Mouse (Mus musculus) layer of hippocampus, adult 8-10 months (tissue): ENCODE measurements at regions not wholly inside any gene's neighbourhood (a gene's known extent, or its start where the extent isn't known, plus 50 kb on each side); places are given as distances from the start of the nearest gene placed in this dataset.
A peak's percentile ranks its signal among the peaks of the same experiment; 100 is the strongest.

Experiments used
- DNase-seq, 2 experiments: peaks; one replicate each; pipeline ENCODE4 v3.0.0; 2022; ENCODE audit warnings: low spot score in 2 of 2

DNA sequence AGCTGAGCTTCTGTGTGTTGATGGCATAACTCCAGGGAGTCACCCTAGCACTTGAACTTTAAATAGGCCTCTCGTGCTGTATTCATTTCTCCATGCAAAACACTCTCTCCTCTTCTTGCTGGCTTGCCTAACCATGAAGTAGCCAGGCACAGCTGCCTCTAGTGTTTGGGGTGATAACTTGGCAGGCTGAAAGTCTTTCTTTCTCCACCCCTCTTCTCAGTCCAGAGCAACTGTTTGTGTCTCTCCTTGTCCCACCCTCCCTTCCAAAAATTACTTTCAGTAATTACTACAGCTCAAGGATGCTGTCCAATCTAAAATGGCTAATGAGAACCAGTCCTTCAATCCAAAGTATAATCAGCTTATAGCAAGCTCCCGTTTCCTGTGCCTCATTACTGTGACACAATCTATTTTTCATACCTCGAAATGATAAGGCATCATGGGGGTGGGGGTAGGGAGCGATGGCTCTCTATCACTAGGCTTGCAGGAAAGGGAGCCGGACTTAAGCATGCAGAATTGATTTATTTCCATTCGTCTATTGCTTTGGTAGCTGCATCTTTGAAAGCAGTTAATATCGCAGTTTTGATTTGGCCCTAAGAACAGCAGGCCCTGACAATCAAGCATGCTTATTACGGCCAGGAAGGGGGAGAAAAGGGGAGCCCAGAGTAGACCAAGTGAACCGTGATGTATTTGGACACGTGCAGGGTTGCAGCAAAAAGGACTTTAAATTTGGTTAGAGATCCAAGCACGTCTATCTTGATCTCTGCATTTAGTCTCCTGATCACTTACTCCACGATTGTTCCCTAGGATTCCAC, 943.8 kb downstream of the Slc4a3 start:
- no peak for DNase-seq

- no peak for DNase-seq
Measured at GRCm38 (mm10) chr1:76490719-76491118, 944.7 kb downstream of the Slc4a3 start.

DNA sequence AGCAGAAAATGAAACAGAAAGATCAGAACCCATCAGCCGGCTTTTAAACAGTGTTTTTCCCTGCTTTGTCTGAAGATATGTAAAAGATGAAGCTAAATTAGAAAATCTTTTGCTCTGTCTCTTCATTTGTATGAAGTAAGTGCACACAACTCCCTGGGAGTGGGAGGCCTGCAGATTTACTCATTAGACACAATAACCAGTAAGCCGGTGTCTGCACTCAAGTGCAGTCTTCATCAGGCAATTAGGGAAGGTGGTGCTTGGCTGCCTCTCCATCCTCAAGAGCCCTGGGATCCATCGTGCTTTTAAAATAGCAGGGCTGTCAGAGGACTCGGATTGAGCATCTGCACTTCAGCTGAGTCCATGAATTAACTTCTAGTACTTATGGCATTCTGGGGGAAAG, 945.1 kb downstream of the Slc4a3 start:
- DNase-seq, result peak in 1 of 2 experiments; percentile 45

DNA sequence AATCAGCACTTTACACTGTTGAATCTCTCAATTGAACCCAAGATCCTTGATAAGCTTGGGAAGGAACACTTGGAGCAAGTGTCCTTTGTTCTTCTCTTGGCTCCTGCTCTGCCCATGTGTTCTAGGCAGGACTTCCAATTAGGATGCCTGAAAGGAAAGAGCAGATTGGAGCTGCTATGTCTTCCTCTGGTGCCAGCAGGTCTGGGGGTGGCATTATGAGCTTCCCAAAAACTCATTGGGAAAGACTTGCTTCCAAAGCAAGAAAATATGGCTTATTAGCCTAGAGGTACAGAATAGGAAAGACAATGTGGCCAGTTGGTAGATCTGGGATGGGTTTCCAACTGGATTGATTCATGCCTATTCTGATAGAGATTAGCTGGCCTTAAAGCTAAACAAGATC, 959.1 kb downstream of the Slc4a3 start:
- DNase-seq, result peak; percentile 66 to 71

DNA sequence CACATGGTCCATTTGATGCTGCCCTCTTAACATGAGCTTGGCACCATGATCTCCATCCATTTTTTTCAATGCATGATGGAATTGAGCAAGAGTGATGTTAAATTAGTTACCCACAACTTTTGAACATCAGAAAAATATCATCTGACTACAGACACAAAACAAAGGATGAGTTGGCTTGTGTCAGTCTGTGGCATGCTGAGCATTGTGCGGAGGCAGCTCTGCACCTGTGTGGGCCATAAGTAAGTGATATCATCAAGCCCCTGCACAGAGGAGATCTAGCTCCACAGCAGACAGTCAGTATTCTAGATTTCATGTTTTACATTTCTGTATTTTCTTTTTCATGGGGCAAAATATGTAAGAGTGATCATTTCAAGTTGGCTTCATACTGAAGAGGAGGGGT, 962.8 kb downstream of the Slc4a3 start:
- DNase-seq, result peak in 1 of 2 experiments; percentile 36

DNA sequence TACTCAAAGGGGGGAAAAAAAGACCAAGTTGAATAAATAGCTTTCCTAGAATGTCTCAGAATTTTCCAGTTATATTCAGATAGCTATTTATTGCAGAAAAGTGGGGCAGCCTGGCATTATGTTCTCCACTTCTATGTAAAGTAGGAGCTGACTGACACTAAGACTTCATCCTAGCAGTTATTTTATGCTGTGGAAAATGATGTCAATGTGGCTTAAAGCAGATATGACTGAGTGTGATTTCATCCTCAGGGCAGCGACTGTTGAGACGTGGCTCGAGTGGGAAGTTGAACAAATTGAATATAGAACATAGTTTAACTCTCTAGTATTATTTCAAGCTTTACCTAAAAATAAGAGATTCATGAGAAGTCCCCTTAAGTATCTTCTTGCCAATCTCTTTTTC, 963.4 kb downstream of the Slc4a3 start:
- no peak for DNase-seq

DNA sequence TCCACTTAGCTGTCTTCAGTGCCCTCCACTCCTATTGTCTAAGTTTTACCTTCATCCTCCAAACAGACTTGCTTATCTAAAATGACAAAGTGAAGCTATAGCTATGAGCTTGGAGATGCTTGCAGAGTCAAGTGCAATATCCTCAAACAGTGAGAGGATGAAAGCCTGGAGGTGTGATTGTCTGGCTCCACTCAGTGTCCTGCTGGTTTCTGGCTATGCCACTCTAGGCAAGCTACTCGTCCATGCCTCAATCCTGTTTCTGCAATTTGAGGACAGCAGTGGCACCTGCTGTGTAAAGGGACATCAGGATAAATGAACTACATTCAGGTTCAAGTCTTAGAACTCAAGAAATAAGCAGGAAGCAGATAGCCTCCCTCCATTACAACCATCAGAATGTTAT, 966.1 kb downstream of the Slc4a3 start:
- no peak for DNase-seq

DNA sequence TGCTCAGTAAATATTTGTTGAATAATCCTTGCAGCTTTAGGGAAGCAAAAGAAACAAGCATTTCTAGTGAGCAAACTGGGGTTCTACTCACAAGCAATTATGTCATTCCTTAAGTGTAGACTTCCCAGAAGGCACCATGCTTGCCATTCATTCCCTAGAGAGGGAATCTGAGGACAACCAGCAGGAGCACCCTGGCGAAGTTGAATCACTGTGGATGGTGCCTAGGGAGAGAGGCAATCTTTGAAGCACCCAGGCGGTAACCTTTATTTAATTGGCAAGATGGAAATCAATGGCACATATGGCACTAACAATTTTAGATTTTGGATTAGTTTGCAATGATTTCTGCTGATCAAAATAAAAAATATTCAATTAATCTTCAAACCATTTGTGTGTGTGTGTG, 967.4 kb downstream of the Slc4a3 start:
- DNase-seq, result peak; percentile 9 to 52

- no peak for DNase-seq
Measured at GRCm38 (mm10) chr1:76529531-76529930, 983.5 kb downstream of the Slc4a3 start.

DNA sequence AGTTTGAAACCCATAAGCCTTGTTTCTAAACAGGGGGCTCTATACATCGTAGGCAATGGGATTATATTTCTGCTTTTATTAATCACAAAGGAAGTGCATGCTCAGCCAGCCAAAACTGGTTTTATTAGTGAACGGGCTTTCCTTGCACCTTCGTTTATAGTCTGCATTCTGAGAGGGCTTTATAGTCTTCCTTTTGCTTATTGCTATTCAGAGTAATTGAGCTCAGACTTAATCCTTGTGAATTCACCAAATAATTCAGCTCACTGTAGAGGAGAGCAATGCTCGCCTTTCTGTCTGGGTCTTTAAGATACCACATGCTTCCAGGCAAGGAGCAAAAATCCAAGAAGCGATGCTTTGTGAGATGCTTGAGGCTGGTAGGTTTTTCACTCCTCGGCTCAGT, 984.3 kb downstream of the Slc4a3 start:
- DNase-seq, result no peak

DNA sequence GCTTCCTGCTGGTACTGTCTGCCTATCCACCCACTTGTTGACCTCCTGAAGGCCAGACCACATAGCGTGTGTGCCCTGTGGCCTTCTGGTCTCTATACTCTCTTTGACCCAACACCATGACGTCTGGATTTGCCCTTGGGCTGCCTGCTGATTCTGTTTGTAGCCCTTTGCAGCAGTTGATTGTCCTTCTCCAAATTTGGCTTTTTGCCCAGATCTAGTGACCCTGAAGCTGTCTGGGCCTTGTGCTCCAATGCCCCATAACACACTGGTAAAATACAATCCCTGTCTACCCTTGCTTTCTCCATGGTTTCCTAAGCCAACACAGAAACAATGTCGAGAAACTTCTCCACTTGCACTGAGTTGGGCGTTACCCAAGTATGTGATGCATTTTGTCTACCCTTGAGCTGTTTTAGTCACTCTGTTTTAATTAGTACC, 979.3 kb downstream of the Epha4 start:
- no peak for DNase-seq

- no peak for DNase-seq
Measured at GRCm38 (mm10) chr1:76540529-76540928, 974.4 kb downstream of the Epha4 start.

GRCm38 (mm10) chr1:76550876-76551275, 964.0 kb downstream of the Epha4 start:
- no peak for DNase-seq

DNA sequence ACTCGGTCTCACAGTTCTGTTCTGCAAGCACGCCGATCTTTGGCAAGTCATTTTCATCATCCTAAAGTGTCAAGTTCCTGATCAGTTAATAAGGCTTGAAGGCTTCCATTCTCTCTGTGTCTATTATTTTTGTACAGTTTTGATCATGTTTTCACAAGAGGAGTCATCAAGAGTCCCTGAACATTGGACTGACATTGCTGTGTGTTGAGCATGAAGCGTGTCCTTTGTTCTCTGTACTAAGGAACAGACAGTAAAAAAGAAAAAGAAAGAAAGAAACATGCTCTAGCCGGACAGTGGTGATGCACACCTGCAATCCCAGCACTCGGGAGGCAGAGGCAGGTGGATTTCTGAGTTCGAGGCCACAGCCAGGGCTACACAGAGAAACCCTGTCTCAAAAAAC, 955.4 kb downstream of the Epha4 start:
- no peak for DNase-seq

DNA sequence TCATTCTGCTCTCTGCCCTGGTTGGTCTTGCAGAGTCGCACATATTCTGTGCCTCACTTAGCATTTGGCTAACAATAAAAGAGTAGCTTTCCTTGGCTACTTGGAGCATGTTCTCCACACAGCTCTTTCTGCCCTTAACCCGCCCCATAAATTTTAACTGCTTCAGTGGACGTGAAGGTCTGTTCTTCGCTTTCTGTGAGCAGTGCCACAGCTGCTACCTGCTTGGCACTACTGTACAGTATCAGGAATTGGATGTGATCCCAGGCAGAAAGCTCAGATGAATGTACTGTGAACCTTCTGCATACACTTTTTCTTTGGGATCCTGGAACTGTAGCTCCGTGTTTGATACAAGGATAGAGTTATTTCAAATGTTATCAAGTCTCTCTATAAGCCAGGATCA, 939.4 kb downstream of the Epha4 start:
- DNase-seq, result no peak

GRCm38 (mm10) chr1:76585921-76586320, 929.0 kb downstream of the Epha4 start:
- DNase-seq, result no peak

DNA sequence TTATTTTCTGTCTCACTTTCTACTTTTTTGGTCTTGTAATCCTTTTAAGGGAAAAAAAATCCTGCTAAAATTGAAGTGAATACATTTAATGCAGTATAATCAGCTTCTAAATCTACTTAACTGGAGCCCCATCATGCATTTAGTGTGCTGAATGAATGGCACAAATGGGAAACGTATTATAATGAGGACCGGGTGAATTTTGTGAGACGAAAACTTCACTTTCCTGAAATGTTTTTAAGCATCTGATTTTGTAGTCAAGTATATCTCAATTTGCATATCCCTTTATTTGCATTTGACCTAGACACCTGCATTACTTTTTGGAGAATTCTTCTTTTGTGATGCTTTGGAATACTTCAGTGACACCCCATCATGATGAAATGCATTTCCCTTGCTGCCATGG, 889.1 kb downstream of the Epha4 start:
- DNase-seq, result no peak

DNA sequence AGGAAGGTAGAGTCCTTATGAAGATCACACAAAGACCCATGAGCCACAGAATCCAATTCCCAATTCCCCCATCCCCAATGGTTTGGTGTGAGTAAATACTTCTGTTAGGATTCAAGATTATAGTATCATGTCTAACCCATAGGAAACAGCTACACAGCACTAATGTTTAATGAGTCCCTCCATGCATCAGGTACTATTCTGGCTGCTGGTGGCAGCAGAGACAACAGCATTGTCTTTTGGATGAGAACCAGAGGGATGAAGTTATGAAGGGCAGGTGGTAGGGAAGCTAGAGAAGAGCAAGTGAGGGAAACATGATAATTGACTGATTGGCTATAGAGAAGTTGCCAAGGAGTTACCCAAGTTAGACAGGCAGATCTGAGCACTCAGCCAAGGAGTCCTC, 885.0 kb downstream of the Epha4 start:
- no peak for DNase-seq

- peak; percentile 53 to 72 for DNase-seq
Measured at GRCm38 (mm10) chr1:76634071-76634470, 880.8 kb downstream of the Epha4 start.

DNA sequence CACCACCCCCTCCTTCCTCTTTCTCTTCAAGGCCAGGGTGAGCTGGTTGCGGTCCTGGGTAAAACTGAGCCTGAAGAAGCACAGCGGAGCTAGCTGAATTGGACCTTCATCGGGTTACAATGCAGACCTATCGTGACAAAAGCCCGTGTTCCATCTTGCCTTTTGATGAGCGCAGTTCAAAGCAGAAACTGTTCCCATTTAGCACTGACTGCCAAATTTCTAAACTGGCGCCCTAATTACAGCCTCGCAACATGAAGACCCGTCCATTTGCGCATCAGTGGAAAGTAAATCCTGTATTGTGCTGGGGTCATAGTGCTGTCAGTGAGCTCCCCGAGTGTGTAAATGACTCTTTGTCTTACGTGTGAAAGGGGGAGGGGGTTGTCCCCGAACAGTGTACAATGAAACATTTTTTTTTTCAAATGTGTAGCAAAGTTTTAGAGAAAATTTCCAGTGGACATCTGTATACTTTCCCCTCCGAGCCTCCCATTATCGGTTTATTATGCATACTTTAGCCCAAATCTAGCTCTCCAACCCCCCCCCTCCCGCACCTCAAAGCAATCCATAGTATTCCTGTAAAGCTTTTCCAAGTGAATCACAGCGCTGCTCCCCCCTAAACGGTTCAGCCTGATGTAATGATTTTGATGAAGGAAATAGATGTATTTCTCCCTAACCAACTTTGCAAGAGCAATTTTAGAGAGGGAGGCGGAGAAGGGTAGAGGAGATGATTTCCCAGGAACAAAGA, 877.4 kb downstream of the Epha4 start:
- peak; percentile 33 to 38 for DNase-seq

GRCm38 (mm10) chr1:76638010-76638400, 876.9 kb downstream of the Epha4 start:
- peak; percentile 32 to 38 for DNase-seq

GRCm38 (mm10) chr1:76641181-76641711, 873.6 kb downstream of the Epha4 start:
- no peak for DNase-seq

GRCm38 (mm10) chr1:76642703-76643102, 872.2 kb downstream of the Epha4 start:
- no peak for DNase-seq
